Mouse (Mus musculus): ENCODE results near the gene Ccdc47. TPM values are rescaled to one million over a fixed set of nuclear protein-coding genes. Genes with fewer than 3 reads are reported as not detected.

Gene Ccdc47
- total RNA-seq, 2 experiments from 2014 or later: 78.5 to 79.8 TPM

DNA sequence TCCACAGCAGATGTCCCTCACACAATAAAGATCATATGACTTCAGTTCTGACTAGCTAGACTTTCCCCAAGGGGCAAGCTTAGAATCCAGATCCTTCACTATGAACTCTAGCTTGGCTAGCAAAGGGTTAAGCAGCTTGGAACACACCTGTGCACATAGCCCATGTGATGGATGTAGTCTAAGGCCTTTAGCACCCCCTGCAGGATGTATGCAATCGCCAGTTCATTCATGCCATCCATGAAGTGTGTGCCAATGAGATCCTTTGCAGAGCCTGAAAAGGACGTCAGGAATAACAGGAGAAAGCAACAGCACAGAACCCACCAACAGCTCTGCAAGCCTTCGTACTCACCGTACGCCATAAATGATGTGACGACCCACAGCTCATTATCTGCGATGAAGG, 45.3 kb downstream of the Ccdc47 start:
- intact Hi-C loops (cut with DNase I): no loop called here
- no peak for DNase-seq (ENCODE audit: low spot score in 2 of 2)

DNA sequence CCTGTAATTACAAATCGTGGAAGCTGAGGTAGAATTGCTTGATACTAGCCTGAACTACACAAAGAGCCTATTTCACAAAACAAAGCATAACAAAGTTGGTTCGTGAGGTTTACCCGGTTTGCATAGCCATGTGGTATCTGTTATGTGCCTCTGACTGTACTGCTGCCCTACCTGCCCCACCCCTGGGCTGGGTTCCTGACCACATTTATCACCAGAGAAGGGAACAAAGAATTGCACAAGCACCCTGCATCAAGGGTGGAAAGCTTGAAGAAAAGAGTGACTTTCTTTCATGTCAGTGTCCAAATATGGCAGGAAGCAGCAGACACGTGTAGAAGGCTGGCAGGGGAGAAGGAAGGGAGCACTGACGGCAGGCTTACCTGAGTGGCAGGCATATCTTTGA, 48.7 kb downstream of the Ccdc47 start:
- no peak for DNase-seq (ENCODE audit: low spot score in 2 of 2)
- intact Hi-C loops (cut with DNase I): no loop called here

DNA sequence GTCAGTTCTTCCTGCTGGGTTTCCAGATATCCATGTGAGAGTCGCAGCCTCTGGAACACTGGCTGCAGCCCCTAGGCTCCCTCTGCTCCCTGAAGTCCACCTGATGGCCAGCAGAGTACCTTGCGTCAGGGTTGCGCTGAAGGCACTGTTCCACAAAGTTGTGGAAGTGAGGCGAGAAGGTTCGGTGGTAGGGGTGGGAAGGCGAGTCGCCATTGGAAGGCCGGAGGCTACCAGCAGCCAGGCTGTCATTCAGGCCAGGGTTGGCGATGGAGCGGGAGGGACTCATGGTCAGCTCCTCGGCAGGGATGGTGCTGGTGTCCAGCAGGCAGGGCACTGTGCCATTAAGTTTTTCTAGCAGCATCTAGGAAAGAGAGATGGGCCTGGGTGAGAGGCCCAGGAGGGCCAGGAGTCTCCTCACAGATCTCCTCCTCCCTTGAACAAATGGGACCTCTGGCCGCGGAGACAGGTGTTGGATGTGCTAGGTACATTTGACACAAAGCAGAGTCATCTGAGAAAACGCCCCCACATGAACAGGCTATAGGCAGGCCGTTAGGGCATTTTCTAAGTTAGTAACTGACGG, 51.5 kb downstream of the Ccdc47 start:
- intact Hi-C loops (cut with DNase I): no loop called here
- no peak for DNase-seq (ENCODE audit: low spot score in 2 of 2)

DNA sequence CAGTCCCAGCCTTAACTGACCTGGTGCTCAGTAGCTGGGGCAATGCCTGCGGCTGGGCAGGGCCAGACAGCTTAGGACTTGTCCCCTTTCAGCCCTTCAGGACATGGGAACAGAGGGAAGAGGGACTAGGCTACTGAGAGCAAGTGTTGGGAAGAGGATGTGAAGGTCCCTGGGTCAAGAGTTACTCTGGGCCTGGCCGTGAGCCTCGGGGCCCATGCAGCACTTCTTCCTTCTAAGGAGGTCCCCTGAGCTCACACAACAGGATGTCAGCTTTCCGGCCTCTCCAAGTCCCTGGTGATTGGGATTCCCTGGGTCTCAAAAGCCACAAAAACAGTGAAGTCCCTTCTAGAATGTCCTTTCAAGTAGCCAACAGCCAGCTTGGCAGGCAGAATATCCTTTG, 52.6 kb downstream of the Ccdc47 start:
- intact Hi-C loops (cut with DNase I): no loop called here
- DNase-seq (ENCODE audit: low spot score in 2 of 2): no peak

DNA sequence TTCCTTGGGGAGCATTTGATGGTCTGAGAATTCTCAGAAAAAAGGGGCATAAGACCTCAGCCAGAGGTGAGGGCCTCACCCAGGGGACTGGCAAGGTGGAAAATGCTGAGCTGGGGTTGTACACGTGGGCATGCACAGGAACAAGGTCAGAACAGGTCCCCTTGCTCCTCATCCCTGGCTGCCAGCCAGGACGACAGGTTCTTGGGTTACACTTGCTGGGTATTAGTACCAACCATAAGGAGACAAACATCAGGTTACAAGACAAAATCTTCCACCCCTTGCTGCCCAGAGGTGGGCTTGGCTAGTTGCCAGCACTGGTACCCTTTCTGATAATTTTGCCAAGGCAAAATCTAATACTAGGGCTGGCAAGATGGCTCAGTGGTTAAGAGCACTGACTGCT, 53.9 kb downstream of the Ccdc47 start:
- DNase-seq (ENCODE audit: low spot score in 2 of 2): no peak
- intact Hi-C loops (cut with DNase I): no loop called here

DNA sequence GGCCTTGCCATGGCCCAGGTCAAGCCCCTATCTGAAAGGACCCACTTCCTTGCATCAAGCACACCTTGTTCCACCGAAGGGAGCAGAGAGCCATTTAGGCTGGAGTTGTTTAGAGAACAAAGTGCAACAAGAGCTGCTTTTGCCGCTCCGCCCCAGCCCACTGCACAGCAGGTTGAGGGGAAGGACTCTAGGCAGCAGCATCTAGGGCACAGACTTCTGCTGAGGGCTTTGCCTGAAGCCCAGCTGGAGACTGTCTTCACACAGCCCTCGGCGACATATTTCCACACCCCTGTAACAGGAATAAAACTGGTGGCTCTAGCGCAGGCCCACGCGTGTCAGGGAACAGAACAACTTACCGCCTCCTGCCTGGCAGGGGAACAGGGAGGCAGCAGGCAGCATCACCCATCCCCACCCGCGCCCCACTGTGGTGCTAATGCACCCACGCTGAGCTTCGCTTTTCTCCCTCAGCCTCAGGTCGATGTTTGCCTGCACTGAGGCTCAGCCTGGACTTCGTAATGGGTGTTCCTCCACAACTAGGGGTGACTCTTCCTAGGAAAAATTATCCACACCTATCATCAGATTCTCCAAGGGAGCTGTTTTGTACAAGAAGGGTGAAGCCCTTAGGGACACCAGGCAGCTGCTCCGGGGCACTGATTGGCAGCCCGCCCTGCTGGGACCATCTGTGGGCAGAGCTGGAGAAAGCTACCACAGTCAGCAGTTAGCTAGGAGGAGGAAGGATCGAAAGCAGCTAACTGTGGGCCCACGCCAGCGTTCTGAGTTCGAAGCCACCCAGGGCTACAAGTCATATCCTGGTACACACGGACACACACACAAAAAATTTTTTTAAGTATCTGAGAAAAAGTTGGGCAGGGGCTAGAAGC, 55.1 kb downstream of the Ccdc47 start, which contains the start of the genes Gm10840 and Limd2:
Gene Gm10840, plus strand, starts transcription at position 10 of the 881 bp plus-strand sequence.
Gene Limd2, minus strand, starts transcription at position 20 of the 881 bp plus-strand sequence.
- intact Hi-C loops (cut with DNase I): no loop called here
- DNase-seq (ENCODE audit: low spot score in 2 of 2): peak; percentile 87 to 95

DNA sequence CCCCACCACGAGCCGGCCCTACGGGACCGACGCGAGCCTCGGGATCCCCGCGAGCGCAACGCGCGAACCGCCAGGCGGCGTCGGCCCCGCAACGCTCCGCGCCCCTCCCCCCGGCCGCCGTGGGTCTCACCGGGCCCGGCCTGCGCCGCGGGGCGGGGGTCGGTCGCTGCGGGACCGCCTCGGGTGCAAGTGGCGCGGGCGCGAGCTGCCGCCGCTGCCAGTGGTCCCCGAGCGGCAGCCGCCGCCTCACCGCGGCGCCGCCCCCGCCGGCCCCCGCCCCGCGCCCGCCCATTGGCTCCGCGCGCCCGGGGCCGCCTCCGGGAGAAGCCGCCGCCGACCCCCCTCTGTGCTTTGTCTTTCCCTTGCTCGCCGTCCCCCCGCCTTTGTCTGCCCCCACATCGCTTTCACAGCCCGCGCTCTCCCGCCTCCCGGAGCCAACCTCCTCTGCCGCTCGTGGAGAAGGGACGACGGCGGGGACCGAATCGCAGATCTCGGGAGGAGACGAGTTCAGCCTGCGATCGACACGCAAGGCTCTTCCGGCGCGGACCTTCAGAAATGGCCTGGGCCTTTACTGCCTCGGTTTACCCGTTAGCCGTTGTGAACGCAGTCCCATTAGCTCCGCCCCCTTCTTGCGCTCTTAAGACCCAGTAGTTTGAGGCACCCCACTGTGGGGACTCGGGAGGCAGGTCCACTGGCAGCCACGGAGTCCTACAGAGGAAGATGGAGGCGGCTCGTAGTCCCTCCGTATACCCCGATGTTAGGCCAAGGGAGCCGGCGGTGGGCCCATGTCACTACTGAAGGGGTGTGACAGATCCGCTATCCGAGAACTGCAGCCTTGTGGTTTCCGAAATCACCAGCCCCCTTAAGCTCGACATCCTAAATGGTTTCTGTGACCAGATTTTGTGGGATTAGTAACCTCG, 56.0 kb downstream of the Ccdc47 start:
- intact Hi-C loops (cut with DNase I): loop anchor here (5.0 kb wide), 1 partner anchor 68 kb away; no protein-coding TSS in a partner anchor

DNA sequence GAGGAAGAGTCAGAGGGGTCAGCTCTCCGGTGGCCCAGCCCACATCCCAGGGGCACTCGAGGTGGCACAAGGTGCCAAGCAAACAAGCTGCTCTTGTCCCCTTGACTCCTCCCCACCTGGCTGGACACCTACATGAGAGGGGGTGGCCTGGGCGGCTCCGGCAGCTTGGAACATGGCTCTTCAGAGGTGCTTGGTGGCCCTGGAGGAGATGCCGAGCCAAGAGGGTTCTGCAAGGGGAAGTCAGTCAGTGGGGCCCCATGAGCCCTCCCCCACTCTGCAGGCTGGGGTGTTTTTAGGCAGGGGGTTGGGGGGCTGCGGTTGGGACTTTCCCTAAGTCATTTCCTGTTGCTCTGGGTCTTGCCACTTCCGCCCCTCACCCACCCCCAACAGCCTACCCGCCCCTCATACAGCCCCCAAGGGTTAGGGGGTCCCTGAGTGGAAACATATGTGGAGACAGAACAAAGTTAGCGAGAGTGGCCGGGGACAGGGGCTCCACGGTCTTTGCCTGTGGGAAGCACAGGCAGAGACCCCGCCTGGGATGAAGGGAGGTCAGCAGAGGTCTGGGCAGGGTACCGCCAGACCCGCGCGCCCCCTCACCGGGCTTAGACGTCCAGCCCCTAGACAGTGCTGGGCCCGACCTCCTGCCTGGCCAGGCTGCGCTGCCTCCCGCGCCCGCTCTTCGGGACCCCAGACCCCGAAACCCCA, 56.8 kb downstream of the Ccdc47 start:
- peak in 1 of 2 experiments; percentile 58 for DNase-seq (ENCODE audit: low spot score in 2 of 2)
- intact Hi-C loops (cut with DNase I): loop anchor here (5.0 kb wide), 1 partner anchor 67 kb away; no protein-coding TSS in a partner anchor

More for the DNA sequence above, 56.0 kb downstream of the Ccdc47 start:
- DNase-seq (ENCODE audit: low spot score in 2 of 2): peak; percentile 85 to 88

DNA sequence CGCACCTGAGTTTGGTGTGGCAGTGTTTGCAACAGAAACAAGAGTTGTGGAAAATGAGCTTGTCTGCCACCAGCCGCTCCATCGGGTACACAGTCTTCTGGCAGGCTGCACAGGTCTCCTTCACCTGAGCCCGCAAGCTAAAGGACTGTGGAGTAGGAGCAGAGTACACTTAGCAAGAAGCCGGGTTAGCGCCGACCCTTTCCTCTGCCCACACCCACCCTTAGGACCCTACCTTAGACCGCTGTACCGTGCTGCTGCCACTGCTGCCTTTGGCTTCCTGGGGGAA, 57.3 kb downstream of the Ccdc47 start:
- no peak for DNase-seq (ENCODE audit: low spot score in 2 of 2)
- intact Hi-C loops (cut with DNase I): loop anchor here (5.0 kb wide), 1 partner anchor 67 kb away; no protein-coding TSS in a partner anchor

DNA sequence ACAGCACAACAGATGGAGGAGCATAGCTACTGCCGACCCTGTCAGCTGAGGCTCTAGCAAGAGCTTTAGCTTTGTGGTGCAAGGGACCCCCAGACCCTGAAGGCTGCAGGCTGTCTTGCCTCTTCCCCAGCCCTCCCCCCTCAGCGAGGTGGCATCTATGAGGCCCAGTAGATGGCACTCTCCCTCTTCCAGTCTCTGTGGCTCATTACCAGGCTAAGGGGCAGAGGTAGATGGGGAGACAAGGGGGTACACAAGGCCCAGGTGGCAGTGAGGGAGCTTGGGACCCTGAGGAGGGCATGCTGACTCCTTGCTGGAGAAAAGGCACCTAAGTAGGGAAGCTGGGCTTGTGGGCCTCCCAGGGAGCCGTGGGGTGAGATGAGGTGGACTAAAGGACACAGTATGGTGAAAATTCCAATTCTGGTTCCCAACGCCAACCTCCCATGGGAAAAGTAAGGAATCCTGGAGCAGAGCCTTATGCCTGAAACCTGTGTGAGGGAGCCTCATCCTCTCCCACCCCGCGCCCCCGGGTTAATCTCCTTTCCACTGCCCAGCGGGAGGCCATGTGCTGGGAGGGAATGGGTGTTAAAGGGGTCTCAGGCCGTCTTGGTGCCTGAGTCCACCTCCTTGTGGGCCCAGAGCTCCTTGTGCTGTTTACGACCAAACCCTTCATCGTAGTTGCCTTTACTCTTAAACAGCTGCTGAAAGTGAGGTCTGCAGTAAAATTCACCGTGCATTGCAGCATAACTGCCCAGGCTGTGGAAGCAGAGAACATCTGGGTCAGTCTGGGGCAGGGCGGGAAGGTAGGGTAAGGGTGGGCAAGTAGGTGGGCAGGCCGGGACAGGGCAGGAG, 57.8 kb downstream of the Ccdc47 start:
- intact Hi-C loops (cut with DNase I): loop anchor here (5.0 kb wide), 1 partner anchor 66 kb away; no protein-coding TSS in a partner anchor
- no peak for DNase-seq (ENCODE audit: low spot score in 2 of 2)

DNA sequence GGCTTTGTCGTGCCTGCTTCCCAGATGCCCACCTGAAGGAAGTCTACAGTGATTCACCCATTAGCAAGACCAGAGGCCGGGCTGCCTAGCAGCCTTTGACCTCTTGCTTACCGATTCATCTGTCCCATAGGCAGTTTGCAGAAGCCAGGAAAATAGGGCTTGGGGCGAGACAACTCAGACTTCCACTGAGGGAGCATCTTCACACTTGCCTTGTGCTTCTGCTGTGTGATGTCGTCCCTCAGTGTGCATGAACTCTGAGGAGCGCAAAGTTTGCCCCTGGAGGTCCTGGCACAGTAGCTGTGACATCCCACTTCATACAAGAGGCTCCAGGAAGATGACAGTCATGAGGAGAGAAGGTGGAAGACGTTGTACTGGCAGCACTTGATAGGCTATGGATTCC, 59.0 kb downstream of the Ccdc47 start:
- no peak for DNase-seq (ENCODE audit: low spot score in 2 of 2)
- intact Hi-C loops (cut with DNase I): loop anchor here (5.0 kb wide), 1 partner anchor 65 kb away; no protein-coding TSS in a partner anchor

DNA sequence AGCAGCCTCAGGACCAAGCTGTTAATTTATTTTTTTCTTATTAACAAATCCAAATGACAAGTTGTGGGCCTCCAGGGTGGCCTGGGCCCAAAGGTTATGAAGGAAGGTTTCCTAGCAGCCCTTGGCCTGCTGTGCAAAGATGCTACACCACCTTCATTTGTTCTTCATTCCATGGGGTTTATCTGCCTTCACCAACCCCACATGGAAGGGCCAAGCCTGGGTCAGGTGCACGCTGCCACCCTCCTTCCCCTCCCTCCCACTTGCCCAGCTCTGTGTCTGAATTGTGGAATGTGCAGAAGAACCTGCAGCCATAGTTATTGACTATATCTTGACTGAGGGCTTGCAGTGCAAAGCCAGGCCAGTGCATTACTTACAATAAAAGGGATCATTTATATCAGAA, 59.9 kb downstream of the Ccdc47 start:
- intact Hi-C loops (cut with DNase I): loop anchor here (5.0 kb wide), 1 partner anchor 64 kb away; no protein-coding TSS in a partner anchor
- no peak for DNase-seq (ENCODE audit: low spot score in 2 of 2)

DNA sequence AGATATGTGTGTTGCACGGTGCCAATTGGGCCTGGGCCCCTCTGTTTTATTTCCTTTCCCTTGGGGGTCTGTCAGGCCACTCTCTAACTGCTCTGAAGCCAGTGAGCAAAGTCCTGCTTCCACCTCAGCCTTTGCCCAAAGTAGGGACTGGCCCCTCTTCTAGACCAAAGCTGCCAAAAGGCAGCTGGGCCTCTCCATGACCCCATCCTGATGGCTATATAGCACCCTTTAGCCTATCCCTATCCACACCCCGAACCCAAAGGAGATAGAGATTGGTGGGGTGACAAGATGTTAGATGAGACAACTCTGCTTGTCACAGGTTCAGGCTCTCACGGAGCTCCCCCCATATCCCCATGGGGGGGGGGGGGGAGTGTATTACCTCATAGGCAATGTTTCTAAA, 60.4 kb downstream of the Ccdc47 start:
- no peak for DNase-seq (ENCODE audit: low spot score in 2 of 2)
- intact Hi-C loops (cut with DNase I): loop anchor here (5.0 kb wide), 1 partner anchor 63 kb away; no protein-coding TSS in a partner anchor

DNA sequence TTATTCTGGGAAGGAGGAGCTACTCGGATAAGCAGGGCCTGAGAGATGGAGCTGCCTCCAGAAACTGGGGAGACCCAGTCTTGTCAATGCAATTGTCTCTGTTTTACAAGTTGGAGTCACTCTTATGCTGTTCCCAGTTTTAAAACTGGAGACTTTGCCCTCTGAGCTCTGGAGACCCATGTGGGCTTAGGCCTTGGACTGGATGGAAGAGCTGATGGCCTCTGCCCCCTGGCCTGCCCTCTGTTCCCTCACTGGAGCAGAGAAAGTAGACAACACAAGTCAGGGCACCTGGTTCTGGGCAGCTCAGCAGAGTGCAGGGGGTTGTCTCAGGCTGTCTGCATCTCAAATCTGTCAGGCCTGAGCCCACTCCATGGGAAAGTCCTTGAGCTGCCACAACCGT, 61.4 kb downstream of the Ccdc47 start:
- DNase-seq (ENCODE audit: low spot score in 2 of 2): no peak
- intact Hi-C loops (cut with DNase I): loop anchor here (5.0 kb wide), 1 partner anchor 62 kb away; no protein-coding TSS in a partner anchor

DNA sequence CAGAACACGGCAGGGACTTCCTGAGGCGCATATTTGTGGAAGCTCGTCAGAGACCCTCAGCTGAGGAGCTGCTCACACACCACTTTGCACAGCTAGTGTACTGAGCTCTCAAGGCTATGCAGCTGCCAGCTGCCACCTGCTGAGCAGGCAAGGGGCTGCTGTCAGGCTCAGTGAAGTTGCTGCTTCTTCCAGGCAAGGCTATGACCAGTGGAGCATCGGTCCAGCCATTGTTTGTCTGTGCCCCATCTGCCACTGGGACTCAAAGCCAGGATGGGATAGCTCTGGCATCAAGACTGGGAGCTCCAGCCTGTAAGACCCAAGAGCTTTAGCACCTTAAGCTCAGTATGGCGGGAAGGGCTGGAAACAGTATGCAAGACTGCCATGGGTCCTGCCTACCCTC, 62.1 kb downstream of the Ccdc47 start:
- DNase-seq (ENCODE audit: low spot score in 2 of 2): no peak
- intact Hi-C loops (cut with DNase I): no loop called here

DNA sequence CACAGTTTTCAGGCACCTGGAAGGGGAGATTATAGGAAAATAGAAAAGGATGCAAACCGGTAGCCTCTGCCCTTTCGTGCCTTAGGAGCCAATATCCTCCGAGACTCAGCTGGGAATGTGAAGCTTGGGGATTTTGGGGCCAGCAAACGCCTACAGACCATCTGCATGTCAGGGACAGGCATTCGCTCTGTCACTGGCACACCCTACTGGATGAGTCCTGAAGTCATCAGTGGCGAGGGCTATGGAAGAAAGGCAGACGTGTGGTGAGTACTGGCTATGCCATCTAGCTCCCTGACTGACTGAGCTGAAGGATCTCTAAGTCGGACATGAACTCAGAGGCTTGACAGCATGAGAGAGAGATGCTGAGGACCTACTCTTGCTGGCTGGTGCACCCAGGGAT, 64.0 kb downstream of the Ccdc47 start:
- peak in 1 of 2 experiments; percentile 77 for DNase-seq (ENCODE audit: low spot score in 2 of 2)
- intact Hi-C loops (cut with DNase I): no loop called here

DNA sequence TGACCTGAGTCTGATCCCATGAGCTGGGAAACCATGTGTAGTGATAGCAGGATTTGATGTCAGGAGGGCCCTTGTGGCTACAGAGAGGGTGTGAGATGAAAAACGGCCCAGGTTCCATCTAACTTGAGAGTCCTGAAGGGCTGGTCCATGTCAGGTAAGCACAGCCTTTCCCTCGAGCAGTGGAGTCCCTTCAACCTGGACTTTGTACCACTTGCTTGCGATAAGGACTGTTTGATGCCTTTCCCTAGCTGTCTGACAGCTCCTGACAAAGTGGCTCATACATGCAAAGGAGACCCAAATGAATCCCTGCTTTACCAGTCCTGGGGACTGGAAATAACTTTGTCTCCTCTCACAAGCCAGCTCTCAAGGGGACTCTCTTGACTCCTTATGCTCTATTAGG, 64.9 kb downstream of the Ccdc47 start:
- intact Hi-C loops (cut with DNase I): no loop called here
- DNase-seq (ENCODE audit: low spot score in 2 of 2): no peak
